Comparison of ENCODE assay signal across 9 mouse cellular contexts in the genomic region with DNA sequence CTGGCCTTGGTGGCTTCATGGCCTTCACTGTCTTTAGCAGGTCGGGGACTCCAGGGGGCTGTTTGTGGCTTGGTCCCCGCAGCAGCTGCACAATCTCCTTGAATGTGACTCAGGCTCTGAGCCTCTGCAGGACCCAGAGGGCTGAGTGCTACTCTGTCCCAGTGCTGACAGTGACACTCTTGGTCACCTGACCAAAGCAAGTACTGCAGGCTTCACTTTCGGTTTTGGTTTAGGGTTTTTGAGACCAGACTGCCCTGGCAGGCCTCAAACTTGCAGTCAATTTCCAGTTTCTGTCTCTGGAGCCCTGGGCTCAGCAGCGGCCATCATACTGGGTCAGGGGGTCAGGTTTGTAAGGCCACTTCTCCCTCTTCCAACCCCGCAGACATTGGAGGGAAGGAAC. TPM values are rescaled to one million over a fixed set of nuclear protein-coding genes. Genes with fewer than 3 reads are reported as not detected.
A peak's percentile ranks its signal among the peaks of the same experiment; 100 is the strongest.
DNase-seq lines count a peak whose midpoint lies in the region; ATAC-seq and TF ChIP-seq lines count a peak whose summit lies in the region.
"Had no signal": no experiment of that assay in that cellular context is flagged by ENCODE, and none has a peak within 500 bp of the region (broad histone marks: within the 10 kb centered on the region; RNA-seq: fewer than 3 reads in every experiment).

No protein-coding gene starts in this region.

- no peak for TF ChIP-seq POLR2A in small intestine, adult 2 months (IDR thresholded peaks at IDR 0.05; ENCODE audit: low read depth, low read length)

- H3K27ac ChIP-seq in liver, embryonic 11.5 days (ENCODE audit: low read depth, low read length), result no peak overlapping the region; the same call in 1 of the 2 replicates
- H3K27ac ChIP-seq in small intestine, adult 2 months (ENCODE audit: insufficient read depth, low read depth, low read length), result peak overlapping the region; percentile 86
- H3K27ac ChIP-seq: neural tube, embryonic 12.5 days had no signal

- TF ChIP-seq CTCF in C2C12 (IDR thresholded peaks at IDR 0.05; ENCODE audit: control insufficient read depth, insufficient read depth, insufficient read length), result no peak
- TF ChIP-seq CTCF in small intestine, adult 2 months (IDR thresholded peaks at IDR 0.05; ENCODE audit: extremely low read depth, insufficient read length, insufficient replicate concordance, low read depth, low read length), result no peak

- no peaks in the 10 kb centered on the region for H3K9me3 ChIP-seq in liver, embryonic 11.5 days (ENCODE audit: control insufficient read depth, low read length)
- H3K9me3 ChIP-seq: neural tube, embryonic 12.5 days had no signal

- H3K36me3 ChIP-seq in C2C12 (ENCODE audit: control insufficient read depth, insufficient read depth), result peaks cover 3% of the 10 kb centered on the region
- no peaks in the 10 kb centered on the region for H3K36me3 ChIP-seq in liver, embryonic 11.5 days (ENCODE audit: control insufficient read depth, insufficient read depth, low read length)
- H3K36me3 ChIP-seq in small intestine, adult 2 months (ENCODE audit: control insufficient read depth, insufficient read depth, low read length), result 0 out of 2 replicates have a peak, but pooled peaks cover 2% of the 10 kb centered on the region
- H3K36me3 ChIP-seq: neural tube, embryonic 12.5 days had no signal

- no peaks in the 10 kb centered on the region for H3K27me3 ChIP-seq in C2C12 (ENCODE audit: control insufficient read depth, insufficient read depth, insufficient read length)
- no peaks in the 10 kb centered on the region for H3K27me3 ChIP-seq in liver, embryonic 11.5 days (replicated peaks; ENCODE audit: control insufficient read depth, insufficient read depth, low read length)
- no peaks in the 10 kb centered on the region for H3K27me3 ChIP-seq in small intestine, adult 2 months (ENCODE audit: control insufficient read depth, insufficient read depth, low read length)
- H3K27me3 ChIP-seq: neural tube, embryonic 12.5 days had no signal

- peak; percentile 69 for ATAC-seq in liver, embryonic 11.5 days (replicated peaks; ENCODE audit: low FRiP score)

- no peaks in the 10 kb centered on the region for H3K79me3 ChIP-seq in C2C12 (ENCODE audit: low read depth)

- intact Hi-C loops in heart, postnatal 10 days (cut with DNase I), result no loop called here
- intact Hi-C loops in left cerebral cortex, postnatal 4 days (cut with DNase I), result no loop called here

- no peak overlapping the region for H3K4me3 ChIP-seq in C2C12 (ENCODE audit: insufficient read depth, poor library complexity, severe bottlenecking)
- H3K4me3 ChIP-seq in liver, embryonic 11.5 days (ENCODE audit: low read depth, low read length), result no peak overlapping the region; the same call in 1 of the 2 replicates
- no peak overlapping the region for H3K4me3 ChIP-seq in small intestine, adult 2 months (ENCODE audit: low read depth, low read length)
- H3K4me3 ChIP-seq: neural tube, embryonic 12.5 days had no signal

- peak overlapping the region; percentile 23 for H3ac ChIP-seq in C2C12 (ENCODE audit: control insufficient read depth, insufficient read length, low read depth)

- H3K79me2 ChIP-seq in C2C12 (ENCODE audit: control insufficient read depth, insufficient read depth), result peaks cover 7% of the 10 kb centered on the region

- peak overlapping the region; percentile 35 for H3K4me2 ChIP-seq in liver, embryonic 11.5 days
- H3K4me2 ChIP-seq: neural tube, embryonic 12.5 days had no signal

- H3K4me1 ChIP-seq in liver, embryonic 11.5 days (replicated peaks; ENCODE audit: control insufficient read depth, insufficient read depth, low read length), result peaks cover 4% of the 10 kb centered on the region; the same call in 1 of the 2 replicates
- H3K4me1 ChIP-seq in small intestine, adult 2 months (ENCODE audit: control insufficient read depth, insufficient read depth, insufficient read length, low read length), result peaks cover 25% of the 10 kb centered on the region
- H3K4me1 ChIP-seq: neural tube, embryonic 12.5 days had no signal

- WGBS in liver, embryonic 11.5 days, result 25% methylated on average over 5 of the region's 5 CpGs
- 7% methylated on average over 5 of the region's 5 CpGs for WGBS in small intestine, adult 2 months

- peak; percentile 82 for DNase-seq in adrenal gland, postnatal 14 days
- peak; percentile 78 to 79 for DNase-seq in heart, postnatal 10 days
- no peak for DNase-seq in liver, embryonic 11.5 days (ENCODE audit: low spot score)
- no peak for DNase-seq in left cerebral cortex, postnatal 4 days
- DNase-seq in layer of hippocampus, postnatal 36 days, result no peak
- no peak for DNase-seq in embryo, embryonic 10.5 days (ENCODE audit: low spot score)

- peak overlapping the region; percentile 25 for H3K9ac ChIP-seq in liver, embryonic 11.5 days (ENCODE audit: low read depth, low read length)
- H3K9ac ChIP-seq: neural tube, embryonic 12.5 days had no signal

TF ChIP-seq in C2C12, 6 proteins besides CTCF, POLR2A, EP300 and RAD21:
- no peak for TF ChIP-seq MYOG (IDR thresholded peaks at IDR 0.05; ENCODE audit: control insufficient read depth, extremely low read depth, insufficient read length)
- TF ChIP-seq MYOD1 (IDR thresholded peaks at IDR 0.05; ENCODE audit: control insufficient read depth, insufficient read length, low read depth), result peak; percentile 69
- TF ChIP-seq MAX (IDR thresholded peaks at IDR 0.05), result no peak
- TF ChIP-seq FOSL1 (IDR thresholded peaks at IDR 0.05; ENCODE audit: insufficient read depth, low read length, poor library complexity, severe bottlenecking), result no peak
- no peak for TF ChIP-seq CEBPB (IDR thresholded peaks at IDR 0.05; ENCODE audit: low read depth)
- TF ChIP-seq USF1 (IDR thresholded peaks at IDR 0.05; ENCODE audit: low read depth), result peak; percentile 93

RNA-seq across cellular contexts. Expression of a gene that starts 8.3 kb away (rescaled TPM):
- 34.5 TPM for polyA plus RNA-seq in C2C12 (2012; fragmentation: generic; extraction: Trizol)
- total RNA-seq in adrenal gland, postnatal 14 days (2021), result 30.7 and 37.5 TPM in 2 replicates
- total RNA-seq in heart, postnatal 10 days (2021), result 10 to 100 TPM; 37.9 to 40.5 TPM
- 30.5 and 32.6 TPM in 2 replicates for polyA plus RNA-seq in liver, embryonic 11.5 days (2014; fragmentation: Nextera tagmentation; extraction: Ambion mirVana)
- 28.0 and 105 TPM in 2 replicates for polyA plus RNA-seq in small intestine, adult 2 months (2012; rRNA removed)
- total RNA-seq in left cerebral cortex, postnatal 4 days (2021), result 10 to 100 TPM; 37.6 to 39.2 TPM
- total RNA-seq in layer of hippocampus, postnatal 36 days (2021), result 10 to 100 TPM; 46.2 to 51.6 TPM

RNA-seq across cellular contexts. Expression of a gene that starts 9.2 kb away (rescaled TPM):
- 23.8 TPM for polyA plus RNA-seq in C2C12 (2012; fragmentation: generic; extraction: Trizol)
- total RNA-seq in adrenal gland, postnatal 14 days (2021), result 358 and 403 TPM in 2 replicates
- 100 to 1,000 TPM in 1 of 2 experiments, 10 to 100 TPM in 1; 31.0 to 100 TPM for total RNA-seq in heart, postnatal 10 days (2021)
- polyA plus RNA-seq in liver, embryonic 11.5 days (2014; fragmentation: Nextera tagmentation; extraction: Ambion mirVana), result 13.9 and 14.4 TPM in 2 replicates
- polyA plus RNA-seq in small intestine, adult 2 months (2012; rRNA removed), result 194 and 386 TPM in 2 replicates
- 1 to 10 TPM; 3.8 to 5.5 TPM for total RNA-seq in left cerebral cortex, postnatal 4 days (2021)
- 10 to 100 TPM; 32.6 to 34.3 TPM for total RNA-seq in layer of hippocampus, postnatal 36 days (2021)

RNA-seq across cellular contexts. Expression of a gene that starts 36.6 kb away (rescaled TPM):
- 0.44 TPM for polyA plus RNA-seq in C2C12 (2012; fragmentation: generic; extraction: Trizol)
- 19.2 and 23.8 TPM in 2 replicates for total RNA-seq in adrenal gland, postnatal 14 days (2021)
- 10 to 100 TPM; 21.6 to 23.2 TPM for total RNA-seq in heart, postnatal 10 days (2021)
- polyA plus RNA-seq in liver, embryonic 11.5 days (2014; fragmentation: Nextera tagmentation; extraction: Ambion mirVana), result 3.8 and 4.9 TPM in 2 replicates
- 0.10 TPM in 1 of 2 replicates, not detected in the other for polyA plus RNA-seq in small intestine, adult 2 months (2012; rRNA removed)
- 10 to 100 TPM; 30.8 to 32.7 TPM for total RNA-seq in left cerebral cortex, postnatal 4 days (2021)
- total RNA-seq in layer of hippocampus, postnatal 36 days (2021), result 10 to 100 TPM; 39.4 to 47.0 TPM

Comparison
In these comparisons a context has a peak if more than half of its experiments do, and no peak if none do; other contexts are left out.
1. DNase-seq: peak in adrenal gland, postnatal 14 days (single experiment) and heart, postnatal 10 days (2 of 2); none in liver, embryonic 11.5 days (single experiment), left cerebral cortex, postnatal 4 days (single experiment), layer of hippocampus, postnatal 36 days (0 of 2) and embryo, embryonic 10.5 days (single experiment).
2. RNA of a gene that starts 9.2 kb away (total RNA-seq): 358 to 403 TPM in adrenal gland, postnatal 14 days, 31.0 to 100 TPM in heart, postnatal 10 days and 32.6 to 34.3 TPM in layer of hippocampus, postnatal 36 days; 3.8 to 5.5 TPM in left cerebral cortex, postnatal 4 days; every median in the first group is over 4 times any median in the second.